25 mouse cellular contexts compared by ENCODE assay signal in genomic region chr8:13504894-13505674, GRCm38 (mm10). TPM values are rescaled to one million over a fixed set of nuclear protein-coding genes. Genes with fewer than 3 reads are reported as not detected.
DNase-seq lines count a peak whose midpoint lies in the region; ATAC-seq and TF ChIP-seq lines count a peak whose summit lies in the region.
"Had no signal": no experiment of that assay in that cellular context is flagged by ENCODE, and none has a peak within 500 bp of the region (broad histone marks: within the 10 kb centered on the region; RNA-seq: fewer than 3 reads in every experiment).

No protein-coding gene starts in this region.

- H3K79me2 ChIP-seq in liver, adult 2 months (ENCODE audit: control insufficient read depth, insufficient read depth, low read length), result no peaks in the 10 kb centered on the region

- H3K4me1 ChIP-seq in liver, adult 2 months (ENCODE audit: control insufficient read depth, insufficient read depth, low read length), result peaks cover 17% of the 10 kb centered on the region
- H3K4me1 ChIP-seq in liver, postnatal 0 days (ENCODE audit: insufficient read depth), result peaks cover 13% of the 10 kb centered on the region
- peaks cover 22% of the 10 kb centered on the region for H3K4me1 ChIP-seq in intestine, postnatal 0 days (replicated peaks; ENCODE audit: control insufficient read depth, insufficient read depth, low read length)
- peaks cover 4% of the 10 kb centered on the region; the same call in 1 of the 2 replicates for H3K4me1 ChIP-seq in stomach, postnatal 0 days (replicated peaks; ENCODE audit: control insufficient read depth, insufficient read depth)
- H3K4me1 ChIP-seq: embryonic facial prominence, embryonic 13.5 days; limb, embryonic 15.5 days had no signal

- no peak for TF ChIP-seq POLR2A in liver, adult 2 months (IDR thresholded peaks at IDR 0.05; ENCODE audit: extremely low read depth, insufficient read depth, low read length)

- TF ChIP-seq EP300 in liver, postnatal 0 days (IDR thresholded peaks at IDR 0.05; ENCODE audit: low read depth), result no peak
- no peak for TF ChIP-seq EP300 in stomach, postnatal 0 days (optimal IDR thresholded peaks at IDR 0.05)

- no peaks in the 10 kb centered on the region for H3K27me3 ChIP-seq in liver, adult 2 months (ENCODE audit: control insufficient read depth, insufficient read depth, low read length)
- H3K27me3 ChIP-seq in liver, postnatal 0 days (ENCODE audit: insufficient read depth, low read length), result no peaks in the 10 kb centered on the region
- H3K27me3 ChIP-seq in intestine, postnatal 0 days (replicated peaks; ENCODE audit: control insufficient read depth, insufficient read depth, low read length), result no peaks in the 10 kb centered on the region
- no peaks in the 10 kb centered on the region for H3K27me3 ChIP-seq in stomach, postnatal 0 days (ENCODE audit: control insufficient read depth, insufficient read depth, low read length)

- no peak overlapping the region for H3K27ac ChIP-seq in liver, adult 2 months (replicated peaks; ENCODE audit: insufficient read depth, low read depth, low read length)
- H3K27ac ChIP-seq in liver, postnatal 0 days (ENCODE audit: low read depth), result no peak overlapping the region
- H3K27ac ChIP-seq in intestine, postnatal 0 days (ENCODE audit: low read depth, low read length), result peak overlapping the region; percentile 80
- H3K27ac ChIP-seq in stomach, postnatal 0 days (replicated peaks), result peak overlapping the region; percentile 69; the same call in 1 of the 2 replicates
- H3K27ac ChIP-seq: embryonic facial prominence, embryonic 13.5 days; layer of hippocampus, adult 2 months; limb, embryonic 15.5 days; midbrain, embryonic 10.5 days had no signal

- no peak overlapping the region for H3K9ac ChIP-seq in liver, adult 2 months (ENCODE audit: low read depth, low read length)
- H3K9ac ChIP-seq in liver, postnatal 0 days (replicated peaks), result no peak overlapping the region
- H3K9ac ChIP-seq in intestine, postnatal 0 days (ENCODE audit: low read depth, low read length), result no peak overlapping the region
- H3K9ac ChIP-seq in stomach, postnatal 0 days (ENCODE audit: low read length), result no peak overlapping the region
- H3K9ac ChIP-seq: embryonic facial prominence, embryonic 13.5 days; limb, embryonic 15.5 days had no signal

- DNase-seq in liver, adult 2 months (ENCODE audit: extremely low read depth, low read depth, low spot score), result peak; percentile 83
- DNase-seq in liver, postnatal 0 days, result no peak
- DNase-seq in kidney, postnatal 25 days, result peak; percentile 57 to 78
- DNase-seq in stomach, postnatal 0 days (ENCODE audit: low spot score), result no peak
- DNase-seq in adrenal gland, adult 2 months, result no peak
- no peak for DNase-seq in ovary, postnatal 14 days (ENCODE audit: low spot score)
- DNase-seq: B cell, adult 2 months; cerebellum, postnatal 10 days; gastrocnemius, postnatal 25 days; layer of hippocampus, postnatal 36 days; lung, adult 2 months; lung, postnatal 36 days; right cerebral cortex, postnatal 4 days had no signal

- no peaks in the 10 kb centered on the region for H3K36me3 ChIP-seq in liver, adult 2 months (ENCODE audit: control insufficient read depth, insufficient read depth, low read length)
- no peaks in the 10 kb centered on the region for H3K36me3 ChIP-seq in liver, postnatal 0 days (replicated peaks; ENCODE audit: insufficient read depth, low read length)
- H3K36me3 ChIP-seq in intestine, postnatal 0 days (ENCODE audit: control insufficient read depth, insufficient read depth), result no peaks in the 10 kb centered on the region
- no peaks in the 10 kb centered on the region for H3K36me3 ChIP-seq in stomach, postnatal 0 days (ENCODE audit: control insufficient read depth, insufficient read depth, low read length)
- H3K36me3 ChIP-seq: embryonic facial prominence, embryonic 13.5 days; limb, embryonic 15.5 days; midbrain, embryonic 10.5 days had no signal

- no peak for TF ChIP-seq CTCF in liver, adult 2 months (IDR thresholded peaks at IDR 0.05; ENCODE audit: low read depth, low read length)
- TF ChIP-seq CTCF in liver, postnatal 0 days (IDR thresholded peaks at IDR 0.05; ENCODE audit: low read depth), result no peak
- TF ChIP-seq CTCF in intestine, postnatal 0 days (IDR thresholded peaks at IDR 0.05; ENCODE audit: low read depth), result no peak
- no peak for TF ChIP-seq CTCF in stomach, postnatal 0 days (IDR thresholded peaks at IDR 0.05; ENCODE audit: low read depth)

- no peak overlapping the region for H3K4me3 ChIP-seq in liver, adult 2 months (ENCODE audit: insufficient read depth, low read depth, low read length)
- no peak overlapping the region for H3K4me3 ChIP-seq in liver, postnatal 0 days (ENCODE audit: low read depth, low read length)
- H3K4me3 ChIP-seq in intestine, postnatal 0 days (ENCODE audit: low read depth, low read length), result no peak overlapping the region
- no peak overlapping the region for H3K4me3 ChIP-seq in stomach, postnatal 0 days (ENCODE audit: low read depth, low read length)
- H3K4me3 ChIP-seq: embryonic facial prominence, embryonic 13.5 days; layer of hippocampus, adult 2 months; limb, embryonic 15.5 days; midbrain, embryonic 10.5 days had no signal

- H3K9me3 ChIP-seq in liver, postnatal 0 days (ENCODE audit: low read length), result no peaks in the 10 kb centered on the region
- H3K9me3 ChIP-seq in intestine, postnatal 0 days (ENCODE audit: control insufficient read depth), result no peaks in the 10 kb centered on the region
- no peaks in the 10 kb centered on the region for H3K9me3 ChIP-seq in stomach, postnatal 0 days (ENCODE audit: control insufficient read depth, low read length)
- H3K9me3 ChIP-seq: embryonic facial prominence, embryonic 13.5 days; limb, embryonic 15.5 days; midbrain, embryonic 10.5 days had no signal

- H3K4me2 ChIP-seq in liver, postnatal 0 days (ENCODE audit: low read depth, low read length), result no peak overlapping the region
- 0 out of 2 replicates have a peak overlapping the region, but pooled peaks have one; percentile 17 for H3K4me2 ChIP-seq in intestine, postnatal 0 days (replicated peaks; ENCODE audit: low read depth)
- H3K4me2 ChIP-seq in stomach, postnatal 0 days (replicated peaks; ENCODE audit: low read depth), result no peak overlapping the region
- H3K4me2 ChIP-seq: embryonic facial prominence, embryonic 13.5 days; limb, embryonic 15.5 days had no signal

- ATAC-seq in liver, postnatal 0 days, result no peak
- peak; percentile 67 for ATAC-seq in intestine, postnatal 0 days
- no peak for ATAC-seq in stomach, postnatal 0 days (ENCODE audit: low FRiP score, low TSS enrichment)
- ATAC-seq: forebrain, embryonic 14.5 days; hindbrain, embryonic 16.5 days had no signal

RNA-seq across cellular contexts. Expression of gene Gas6, which starts 10.8 kb away (rescaled TPM):
- 23.9 and 25.5 TPM in 2 replicates for total RNA-seq in liver, adult 2 months (2014; rRNA removed)
- 36.6 and 50.5 TPM in 2 replicates for polyA plus RNA-seq in liver, adult 2 months (2012; rRNA removed)
- polyA plus RNA-seq in liver, postnatal 0 days (2015; fragmentation: Nextera tagmentation; extraction: Ambion mirVana), result 9.0 and 9.3 TPM in 2 replicates
- 75.6 and 77.3 TPM in 2 replicates for polyA plus RNA-seq in intestine, postnatal 0 days (2015; fragmentation: Nextera tagmentation; extraction: Ambion mirVana)
- polyA plus RNA-seq in stomach, postnatal 0 days (2015; fragmentation: Nextera tagmentation; extraction: Ambion mirVana), result 197 and 213 TPM in 2 replicates
- total RNA-seq in adrenal gland, adult 2 months (2021), result 100 to 1,000 TPM; 127 to 450 TPM
- polyA plus RNA-seq in adrenal gland, adult 2 months (2012; rRNA removed), result 260 and 429 TPM in 2 replicates
- total RNA-seq: neutrophil, adult 5-6 weeks had no signal

RNA-seq across cellular contexts. Expression of gene 1700029H14Rik, which starts 57.2 kb away (rescaled TPM):
- total RNA-seq in liver, adult 2 months (2014; rRNA removed), result not detected in 2 replicates
- not detected in 2 replicates for polyA plus RNA-seq in liver, adult 2 months (2012; rRNA removed)
- not detected in 2 replicates for polyA plus RNA-seq in liver, postnatal 0 days (2015; fragmentation: Nextera tagmentation; extraction: Ambion mirVana)
- polyA plus RNA-seq in intestine, postnatal 0 days (2015; fragmentation: Nextera tagmentation; extraction: Ambion mirVana), result not detected in 2 replicates
- polyA plus RNA-seq in stomach, postnatal 0 days (2015; fragmentation: Nextera tagmentation; extraction: Ambion mirVana), result not detected in 2 replicates
- not detected for total RNA-seq in adrenal gland, adult 2 months (2021)
- not detected in 2 replicates for polyA plus RNA-seq in adrenal gland, adult 2 months (2012; rRNA removed)
- total RNA-seq: gastrocnemius, postnatal 25 days; hematopoietic stem cell, adult 5-6 weeks; layer of hippocampus, adult 2 months; layer of hippocampus, postnatal 36 days; left cerebral cortex, postnatal 36 days; midbrain, postnatal 0 days had no signal
- polyA plus RNA-seq: embryonic facial prominence, embryonic 13.5 days; forebrain, embryonic 14.5 days; heart, embryonic 16.5 days; hindbrain, embryonic 16.5 days; limb, embryonic 15.5 days; midbrain, embryonic 10.5 days; midbrain, postnatal 0 days had no signal

Comparison
In these comparisons a context has a peak if more than half of its experiments do, and no peak if none do; other contexts are left out.
1. DNase-seq: peak in liver, adult 2 months (single experiment) and kidney, postnatal 25 days (2 of 2); none in liver, postnatal 0 days (single experiment), stomach, postnatal 0 days (single experiment), adrenal gland, adult 2 months (single experiment) and ovary, postnatal 14 days (single experiment).
2. H3K27ac ChIP-seq: peak in intestine, postnatal 0 days (single experiment) and stomach, postnatal 0 days (single experiment); none in liver, adult 2 months (single experiment) and liver, postnatal 0 days (single experiment).